Mouse (Mus musculus) ES-Bruce4 (cell line): ENCODE data around the gene Tmem132c.

ENCODE experiments used
- CTCF ChIP-seq: IDR thresholded peaks from one replicate; pipeline ENCODE4 v1.8.1; 2011; ENCODE audit warnings: low read depth, low read length
- EP300 ChIP-seq: IDR thresholded peaks from 2 replicates; pipeline ENCODE4 v1.6.1; 2011; ENCODE audit warnings: low read depth, low read length; ENCODE audit not compliant: insufficient read depth

- TF ChIP-seq CTCF, result no peak
- TF ChIP-seq EP300, result no peak
Observed at GRCm38 (mm10) chr5:127293698-127294097, 52.1 kb downstream of the Tmem132c start.
